Mouse (Mus musculus) C2C12 (cell line): ENCODE measurements around the gene Wdr77. TPM values are rescaled to one million over a fixed set of nuclear protein-coding genes. Genes with fewer than 3 reads are reported as not detected.
"Not testable (repeated sequence)": the region's sequence is repeated elsewhere in the genome, so short reads cannot be mapped to it uniquely, and the experiment has no call there.

Experiments
- H3K27me3 ChIP-seq: one replicate; pipeline ENCODE4 v1.6.1; 2011; ENCODE audit not compliant: control insufficient read depth, insufficient read depth, insufficient read length
- H3K36me3 ChIP-seq: one replicate; pipeline ENCODE4 v1.6.1; 2011; ENCODE audit not compliant: control insufficient read depth, insufficient read depth
- H3K4me3 ChIP-seq: one replicate; pipeline ENCODE4 v1.5.1; 2011; ENCODE audit warnings: mild to moderate bottlenecking, control low read depth; ENCODE audit not compliant: poor library complexity, insufficient read depth, severe bottlenecking
- H3K79me2 ChIP-seq: one replicate; pipeline ENCODE4 v1.6.1; 2011; ENCODE audit not compliant: control insufficient read depth, insufficient read depth
- H3K79me3 ChIP-seq: one replicate; pipeline ENCODE4 v1.6.1; 2011; ENCODE audit warnings: low read depth, control low read depth
- H3ac ChIP-seq: one replicate; pipeline ENCODE3; 2011; ENCODE audit warnings: low read depth; ENCODE audit not compliant: control insufficient read depth, insufficient read length
- CEBPB ChIP-seq: IDR thresholded peaks from one replicate; pipeline ENCODE4 v1.6.1; 2011; ENCODE audit warnings: low read depth, mild to moderate bottlenecking, control low read depth, moderate library complexity
- CTCF ChIP-seq: IDR thresholded peaks from one replicate; pipeline ENCODE4 v1.5.1; 2011; ENCODE audit not compliant: control insufficient read depth, insufficient read depth, insufficient read length
- FOSL1 ChIP-seq: IDR thresholded peaks from one replicate; pipeline ENCODE4 v1.8.0; 2011; ENCODE audit warnings: mild to moderate bottlenecking, low read length; ENCODE audit not compliant: poor library complexity, insufficient read depth, severe bottlenecking
- MAX ChIP-seq: IDR thresholded peaks from one replicate; pipeline ENCODE4 v1.6.1; 2011; ENCODE audit warnings: mild to moderate bottlenecking, control low read depth
- MYOD1 ChIP-seq: IDR thresholded peaks from one replicate; pipeline ENCODE4 v1.6.1; 2011; ENCODE audit warnings: low read depth; ENCODE audit not compliant: control insufficient read depth, insufficient read length
- MYOG ChIP-seq: IDR thresholded peaks from one replicate; pipeline ENCODE4 v1.6.1; 2011; ENCODE audit not compliant: control insufficient read depth, insufficient read length; ENCODE audit errors: extremely low read depth
- USF1 ChIP-seq: IDR thresholded peaks from one replicate; pipeline ENCODE4 v1.6.1; 2011; ENCODE audit warnings: low read depth, mild to moderate bottlenecking, control low read depth, moderate library complexity
- polyA plus RNA-seq: library from polyadenylated mRNA; unstranded; fragments of >200 nt; fragmentation: generic; extraction: Trizol; gene quantifications from one replicate; pipeline ENCODE4 v1.2.1, GENCODE M21; 2012; ENCODE audit warnings: missing spikeins

Gene Wdr77
- polyA plus RNA-seq, 1 experiment, result 90.2 TPM

GRCm38 (mm10) chr3:105994730-105995129 lies 35.6 kb downstream of the Wdr77 start:
- no peaks in the 10 kb centered on the region for H3K79me3 ChIP-seq
- no peak overlapping the region for H3ac ChIP-seq
- H3K36me3 ChIP-seq, result no peaks in the 10 kb centered on the region
- H3K27me3 ChIP-seq, result no peaks in the 10 kb centered on the region
- H3K79me2 ChIP-seq, result no peaks in the 10 kb centered on the region
- H3K4me3 ChIP-seq, result no peak overlapping the region
- no peak for TF ChIP-seq USF1
- no peak for TF ChIP-seq CEBPB
- no peak for TF ChIP-seq MAX
- TF ChIP-seq FOSL1, result no peak
- no peak for TF ChIP-seq CTCF
- no peak for TF ChIP-seq MYOG
- no peak for TF ChIP-seq MYOD1

- Histone ChIP-seq H3K36me3 (no peaks in the 10 kb centered on the region), H3K79me3 (no peaks in the 10 kb centered on the region), H3K27me3 (no peaks in the 10 kb centered on the region), H3K79me2 (no peaks in the 10 kb centered on the region), H3ac (no peak overlapping the region), H3K4me3 (peak overlapping the region; percentile 2)
- TF ChIP-seq MAX (no peak), CTCF (no peak), MYOG (no peak), FOSL1 (no peak), MYOD1 (no peak), CEBPB (no peak), USF1 (no peak)
Observed at GRCm38 (mm10) chr3:106000707-106001375, 41.7 kb downstream of the Wdr77 start.

- TF ChIP-seq FOSL1 (no peak), MAX (no peak), CTCF (no peak), MYOD1 (no peak), CEBPB (no peak), MYOG (no peak)
- no peak overlapping the region for H3ac ChIP-seq
- H3K27me3 ChIP-seq, result no peaks in the 10 kb centered on the region
- H3K79me3 ChIP-seq, result no peaks in the 10 kb centered on the region
- no peaks in the 10 kb centered on the region for H3K79me2 ChIP-seq
- H3K36me3 ChIP-seq, result no peaks in the 10 kb centered on the region
- no peak overlapping the region for H3K4me3 ChIP-seq
Observed at GRCm38 (mm10) chr3:106001416-106002370, 42.5 kb downstream of the Wdr77 start.

GRCm38 (mm10) chr3:106003360-106003759 lies 44.2 kb downstream of the Wdr77 start:
- not testable (repeated sequence) for H3K36me3 ChIP-seq, H3K27me3 ChIP-seq, H3K79me2 ChIP-seq, H3K4me3 ChIP-seq, H3ac ChIP-seq, H3K79me3 ChIP-seq

GRCm38 (mm10) chr3:106014546-106014945 lies 55.4 kb downstream of the Wdr77 start, which contains the start of gene Pifo:
Pifo (minus strand) TSS chr3:106014646.
- Histone ChIP-seq H3K36me3 (no peaks in the 10 kb centered on the region), H3K79me3 (no peaks in the 10 kb centered on the region), H3K27me3 (no peaks in the 10 kb centered on the region), H3K4me3 (no peak within 1 kb of the TSS), H3K79me2 (no peaks in the 10 kb centered on the region), H3ac (no peak within 1 kb of the TSS)
- no peak for TF ChIP-seq MYOG
- no peak for TF ChIP-seq USF1
- no peak for TF ChIP-seq MYOD1
- no peak for TF ChIP-seq CEBPB
- TF ChIP-seq MAX, result no peak
- no peak for TF ChIP-seq CTCF
- no peak for TF ChIP-seq FOSL1

Other genes with a start within 250 kb of the Wdr77 start
- 15.1 TPM for gene Rap1a, start 158.0 kb upstream of the Wdr77 start, polyA plus RNA-seq
- gene Adora3, start 88.5 kb upstream of the Wdr77 start, polyA plus RNA-seq, result not detected
- not detected for gene Tmigd3, start 88.5 kb upstream of the Wdr77 start, polyA plus RNA-seq
- 0.06 TPM for gene I830077J02Rik, start 26.7 kb upstream of the Wdr77 start, polyA plus RNA-seq
- 243 TPM for gene Atp5f1, start 730 bp downstream of the Wdr77 start, polyA plus RNA-seq
- gene Ovgp1, start 14.3 kb downstream of the Wdr77 start, polyA plus RNA-seq, result 0.25 TPM
- not detected for gene Pifo, start 55.3 kb downstream of the Wdr77 start, polyA plus RNA-seq
- gene Chil5, start 73.4 kb downstream of the Wdr77 start, polyA plus RNA-seq, result not detected
- not detected for gene Chia1, start 153.9 kb downstream of the Wdr77 start, polyA plus RNA-seq
- gene Chil3, start 208.2 kb downstream of the Wdr77 start, polyA plus RNA-seq, result not detected